Mouse (Mus musculus) kidney, adult 11 months (tissue): ENCODE measurements around the gene Igsf11.

Experiments used
- DNase-seq: peaks from one replicate; pipeline ENCODE4 v3.0.0; 2022

Igsf11 gene

DNA sequence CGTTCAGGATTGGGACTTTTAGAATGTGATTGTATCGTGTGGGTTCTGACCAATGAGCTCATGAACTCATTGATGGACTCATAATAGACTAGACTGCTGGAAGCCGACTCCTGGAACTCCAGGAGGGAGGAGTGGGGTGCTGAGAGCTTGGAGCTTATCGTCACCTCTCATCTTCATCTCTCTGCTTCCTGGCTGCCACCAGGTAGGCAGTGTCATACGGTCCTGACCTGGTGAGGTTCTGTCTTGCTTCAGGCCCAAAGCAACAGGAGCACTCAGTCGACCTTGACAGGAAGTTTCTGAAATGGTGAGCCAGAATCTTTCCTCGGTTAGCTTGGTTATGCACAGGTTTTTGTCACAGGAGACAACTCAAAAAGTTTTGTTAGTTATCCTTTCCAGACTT is at the start of gene Igsf11:
Gene Igsf11, plus strand, starts transcription at position 301 of the 400 bp plus-strand sequence.
- DNase-seq = no peak

- no peak for DNase-seq
Measured at GRCm38 (mm10) chr16:38858120-38858749, 34.2 kb upstream of the Igsf11 start.

DNA sequence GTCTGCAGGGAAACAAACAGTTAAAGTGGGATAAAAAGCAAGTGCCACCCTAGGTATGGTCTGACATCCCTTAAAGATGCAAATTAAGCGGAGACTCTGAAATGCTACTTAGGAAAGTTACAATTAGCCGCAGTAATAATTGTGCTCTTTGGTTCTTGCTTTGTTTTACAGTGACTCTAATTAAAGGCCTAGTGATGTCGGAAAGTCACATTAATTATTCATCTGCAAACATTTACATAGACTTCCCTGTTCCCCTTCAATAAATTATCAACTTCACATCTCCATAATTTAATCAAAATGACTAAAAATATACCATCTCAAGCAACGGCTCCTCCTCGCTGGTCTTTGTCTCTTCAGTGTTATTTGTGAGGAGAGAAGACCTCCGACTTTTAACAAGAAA is 31.9 kb upstream of the Igsf11 start:
- no peak for DNase-seq

- no peak for DNase-seq
Measured at GRCm38 (mm10) chr16:38864358-38864757, 28.1 kb upstream of the Igsf11 start.

DNA sequence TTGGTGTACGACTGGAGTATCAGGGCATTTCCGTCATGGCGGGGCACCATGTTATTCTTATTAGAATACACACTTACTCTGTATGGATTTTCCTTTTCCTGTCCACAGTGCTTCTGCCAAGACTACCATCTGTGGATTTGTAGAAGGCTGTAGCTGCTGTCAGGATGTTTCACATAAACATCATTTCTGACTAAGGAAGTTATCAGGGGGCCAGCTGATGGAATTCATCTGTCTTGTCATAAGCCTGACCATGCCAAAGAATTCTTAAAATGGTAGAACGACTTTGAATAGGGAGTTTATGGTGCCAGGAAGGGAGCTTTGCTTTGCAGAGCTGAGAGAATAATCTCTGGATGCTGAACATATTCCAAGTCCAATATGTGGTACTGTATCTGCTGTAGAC is 19.2 kb upstream of the Igsf11 start:
- no peak for DNase-seq

GRCm38 (mm10) chr16:38874481-38874880 is 18.0 kb upstream of the Igsf11 start:
- no peak for DNase-seq

DNA sequence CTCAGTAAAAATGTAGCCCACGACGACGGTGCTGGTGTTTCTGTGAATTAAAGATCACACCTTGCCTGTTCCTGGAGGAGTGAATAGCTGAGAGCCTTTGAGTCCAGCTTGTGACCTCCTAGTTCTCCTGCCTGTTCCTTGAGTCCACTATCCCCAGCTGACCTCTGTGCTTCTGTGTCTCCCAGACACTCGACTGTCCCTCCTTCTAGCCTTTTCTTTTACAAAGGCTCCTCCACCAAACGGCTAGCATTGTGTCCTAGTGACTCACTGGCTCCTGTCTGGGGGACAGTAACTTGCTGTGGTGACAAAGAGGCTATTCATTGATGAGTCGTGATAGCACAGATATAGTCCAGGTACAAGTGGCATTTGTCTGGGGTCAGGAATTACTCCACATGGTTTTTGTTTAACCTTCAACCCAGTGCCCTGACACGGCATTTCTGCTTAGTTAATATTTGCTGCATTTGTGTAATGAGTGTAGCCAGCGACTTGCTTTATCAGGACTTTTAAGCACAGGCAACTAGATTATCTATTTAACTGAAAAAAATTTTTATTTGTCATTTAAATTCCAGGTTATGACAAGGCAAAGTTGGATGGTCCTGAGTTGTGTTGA is 6.5 kb downstream of the Igsf11 start:
- peak; percentile 82 for DNase-seq

DNA sequence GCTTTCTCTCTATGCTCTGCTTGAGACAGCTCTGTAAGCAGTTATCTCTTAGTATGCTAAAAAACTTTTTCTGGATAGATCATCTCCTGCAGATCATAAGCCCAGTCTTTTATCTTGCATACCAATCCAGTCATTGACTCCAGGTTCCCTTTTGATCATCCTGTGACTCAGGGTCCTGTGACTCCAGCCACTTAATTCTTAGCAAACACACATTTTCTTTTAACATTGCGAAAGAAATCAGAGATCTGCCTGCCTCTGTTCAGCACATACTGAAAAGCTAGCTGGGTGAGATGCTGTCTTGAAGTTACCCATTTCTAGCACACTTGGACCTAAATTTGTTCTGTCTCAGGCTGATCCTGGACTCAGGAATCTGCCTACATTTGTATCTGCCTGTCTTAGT is 7.6 kb downstream of the Igsf11 start:
- DNase-seq = no peak

- peak; percentile 86 for DNase-seq
Measured at GRCm38 (mm10) chr16:38902111-38902778, 9.8 kb downstream of the Igsf11 start.

GRCm38 (mm10) chr16:38903020-38903419 is 10.5 kb downstream of the Igsf11 start:
- no peak for DNase-seq

GRCm38 (mm10) chr16:38904202-38904601 is 11.7 kb downstream of the Igsf11 start:
- no peak for DNase-seq

DNA sequence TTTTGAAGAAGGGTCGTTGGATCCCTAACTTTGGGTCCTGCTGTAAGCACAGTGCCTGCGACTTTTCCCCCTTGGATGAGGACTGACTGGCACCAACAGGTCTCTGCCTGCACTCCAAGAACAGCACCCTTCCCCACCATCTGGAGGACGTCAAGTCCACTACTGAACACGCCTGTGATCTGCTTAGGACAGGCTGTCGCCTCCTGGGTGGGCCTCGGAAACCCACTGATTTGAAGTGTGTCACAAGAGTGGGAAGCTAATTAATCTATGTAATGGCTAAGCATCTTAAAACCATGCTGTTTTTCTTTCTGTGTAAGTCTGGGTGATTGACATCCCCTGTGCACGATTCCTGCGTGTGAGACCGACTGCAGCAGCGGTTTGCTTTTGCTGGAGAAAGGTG is 13.4 kb downstream of the Igsf11 start:
- no peak for DNase-seq

DNA sequence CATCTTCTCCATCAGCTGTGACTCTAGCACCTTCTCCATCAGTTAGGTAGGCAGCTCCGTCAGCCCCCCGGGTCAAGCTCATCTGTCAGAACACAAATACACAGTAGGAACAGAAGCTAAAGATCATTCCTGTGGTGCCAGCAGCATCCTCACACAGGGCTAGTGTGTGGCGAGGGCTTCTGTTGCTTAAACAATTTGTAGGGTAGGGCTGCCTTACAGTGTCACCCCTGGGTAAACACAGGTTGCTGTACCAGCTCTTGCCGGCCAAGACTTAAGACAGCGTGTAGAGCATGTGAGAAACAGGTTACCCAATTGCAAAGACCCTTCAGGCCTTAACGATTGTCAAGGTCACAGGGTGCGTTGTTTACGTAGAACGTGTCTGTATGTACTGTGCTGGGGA is 15.8 kb downstream of the Igsf11 start:
- DNase-seq = peak; percentile 1

GRCm38 (mm10) chr16:38909506-38909905 is 17.0 kb downstream of the Igsf11 start:
- peak; percentile 34 for DNase-seq

DNA sequence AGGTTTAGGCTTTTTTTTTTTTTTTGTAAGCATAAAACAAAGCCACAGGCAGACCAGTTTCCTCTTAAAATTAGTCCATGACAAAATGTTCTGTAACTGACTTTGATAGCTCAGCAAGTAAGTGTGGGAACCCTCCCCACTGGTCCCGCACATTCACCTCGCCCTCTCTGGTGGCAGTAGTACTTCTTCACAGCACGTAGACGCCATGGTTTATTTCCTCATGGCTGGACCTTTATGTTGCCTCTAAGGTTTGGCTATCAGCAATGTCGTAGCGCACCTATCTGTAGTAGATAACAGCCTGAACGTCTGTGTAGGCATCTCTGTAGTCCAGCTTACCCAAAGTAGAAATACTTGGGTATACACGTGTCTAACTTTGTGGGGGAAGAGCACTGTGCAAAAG is 17.6 kb downstream of the Igsf11 start:
- peak; percentile 0 for DNase-seq

DNA sequence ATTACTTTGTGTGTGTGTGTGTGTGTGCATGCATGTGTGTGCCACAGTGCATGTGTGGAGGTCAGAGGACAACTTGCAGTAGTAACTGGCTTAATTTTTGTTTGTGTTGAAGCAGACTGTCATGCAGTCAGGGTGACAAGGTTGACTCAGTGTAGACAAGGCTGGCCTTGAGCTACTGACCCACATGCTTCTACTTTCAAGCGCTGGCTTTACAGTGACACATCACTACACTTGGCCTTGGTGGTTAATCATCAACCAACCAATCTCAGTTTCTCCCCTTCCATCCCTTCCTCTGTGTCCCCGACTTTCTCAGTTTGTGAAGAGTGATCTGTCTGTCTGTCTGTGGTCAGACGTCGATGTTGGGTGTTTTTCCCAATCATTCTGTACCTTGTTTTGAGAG is 23.0 kb downstream of the Igsf11 start:
- no peak for DNase-seq

- DNase-seq = no peak
Measured at GRCm38 (mm10) chr16:38916053-38916786, 23.7 kb downstream of the Igsf11 start.

DNA sequence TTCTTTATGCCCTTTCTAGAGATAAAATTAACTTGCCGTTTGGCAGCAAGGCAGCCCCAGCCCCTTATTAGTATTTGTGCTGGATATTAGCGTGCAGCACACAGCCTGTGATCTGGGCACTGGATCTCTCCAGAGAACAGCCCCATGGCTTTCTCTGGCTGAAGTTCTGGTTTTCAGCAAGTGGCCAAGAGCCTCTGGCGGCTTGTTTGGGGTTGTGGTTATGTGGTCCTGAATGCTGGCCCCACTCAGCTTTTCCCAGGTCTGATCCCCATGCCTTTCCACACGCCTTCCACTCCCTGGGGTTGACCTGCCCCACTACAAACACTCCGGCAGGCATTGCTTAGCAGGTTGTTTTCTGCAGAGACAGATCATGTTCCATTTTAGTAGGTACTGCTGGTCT is 24.4 kb downstream of the Igsf11 start:
- no peak for DNase-seq

DNA sequence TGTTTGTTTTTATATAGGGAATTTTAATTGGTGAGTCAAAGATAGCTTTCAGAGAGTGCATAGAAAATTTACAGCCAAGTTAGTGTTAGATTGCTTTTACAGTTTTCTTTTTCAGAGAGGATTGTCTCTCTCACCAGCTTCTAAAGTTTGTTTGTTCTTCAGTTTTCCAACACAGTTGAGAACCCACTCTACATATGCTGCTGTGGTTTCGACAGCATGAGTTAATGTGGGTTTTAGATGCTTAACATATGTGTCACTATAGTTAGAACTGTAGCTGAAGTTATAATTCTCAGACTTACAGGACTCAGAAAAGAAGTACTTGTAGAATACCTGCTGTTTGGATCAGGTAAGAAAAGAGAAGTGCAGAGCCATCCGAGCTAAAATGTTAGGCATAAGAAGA is 25.6 kb downstream of the Igsf11 start:
- DNase-seq = no peak

DNA sequence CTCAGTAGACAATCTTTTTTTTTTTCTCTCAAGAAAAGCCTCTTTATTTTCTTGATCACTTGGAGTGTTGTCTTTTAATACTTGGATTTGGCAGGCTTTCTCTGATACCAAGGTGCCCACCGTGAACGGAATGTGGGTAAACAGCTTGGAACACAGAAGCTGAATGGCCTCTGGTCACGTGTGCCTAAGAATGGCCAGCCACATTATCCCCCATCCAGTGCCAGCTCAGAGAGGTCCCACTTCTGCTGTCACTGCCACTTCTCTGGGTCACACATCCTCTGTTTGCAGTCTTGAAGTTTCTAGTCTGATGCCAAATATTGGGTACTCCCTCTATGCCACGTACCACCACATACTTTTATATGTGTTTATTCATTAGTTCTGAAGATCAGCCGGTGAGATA is 28.0 kb downstream of the Igsf11 start:
- DNase-seq = no peak

DNA sequence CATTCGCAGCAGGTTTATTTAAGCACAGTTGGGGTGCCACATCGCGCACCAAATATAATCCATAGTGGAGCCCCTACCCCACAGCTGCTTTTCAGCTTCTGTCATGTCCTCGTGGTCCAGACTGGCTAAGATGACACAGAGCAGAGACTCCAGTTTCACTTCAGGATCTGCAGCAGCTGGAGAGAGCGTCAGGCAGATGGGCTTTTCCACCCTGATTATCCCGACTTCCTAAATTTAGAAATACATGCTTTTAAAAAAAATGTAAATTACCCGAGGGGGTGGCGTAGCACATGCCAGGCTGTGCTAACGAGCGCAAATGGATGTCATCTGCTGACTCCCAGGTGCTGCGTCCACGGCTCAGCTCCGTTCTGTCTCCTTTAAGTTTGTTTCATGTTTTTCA is 32.5 kb downstream of the Igsf11 start:
- DNase-seq = no peak

GRCm38 (mm10) chr16:38928760-38929159 is 36.3 kb downstream of the Igsf11 start:
- no peak for DNase-seq

GRCm38 (mm10) chr16:38931519-38931918 is 39.0 kb downstream of the Igsf11 start:
- DNase-seq = no peak

- no peak for DNase-seq
Measured at GRCm38 (mm10) chr16:38940805-38941204, 48.3 kb downstream of the Igsf11 start.
